Mouse (Mus musculus) thymus, postnatal 0 days (tissue): Measurements from ENCODE around the gene Gm10061. TPM values are rescaled to one million over a fixed set of nuclear protein-coding genes. Genes with fewer than 3 reads are reported as not detected.
"Not testable (repeated sequence)": the region's sequence is repeated elsewhere in the genome, so short reads cannot be mapped to it uniquely, and the experiment has no call there.

Source experiments
- DNase-seq: peaks from one replicate; pipeline ENCODE4 v3.0.0-alpha.2; 2015; ENCODE audit warnings: low spot score
- polyA plus RNA-seq: library from polyadenylated mRNA; unstranded; fragments of >200 nt; fragmentation: Nextera tagmentation; extraction: Ambion mirVana; gene quantifications from 2 replicates; pipeline ENCODE4 v1.2.1, GENCODE M21; 2015

Gene Gm10061
- not detected in 2 replicates for polyA plus RNA-seq

DNA sequence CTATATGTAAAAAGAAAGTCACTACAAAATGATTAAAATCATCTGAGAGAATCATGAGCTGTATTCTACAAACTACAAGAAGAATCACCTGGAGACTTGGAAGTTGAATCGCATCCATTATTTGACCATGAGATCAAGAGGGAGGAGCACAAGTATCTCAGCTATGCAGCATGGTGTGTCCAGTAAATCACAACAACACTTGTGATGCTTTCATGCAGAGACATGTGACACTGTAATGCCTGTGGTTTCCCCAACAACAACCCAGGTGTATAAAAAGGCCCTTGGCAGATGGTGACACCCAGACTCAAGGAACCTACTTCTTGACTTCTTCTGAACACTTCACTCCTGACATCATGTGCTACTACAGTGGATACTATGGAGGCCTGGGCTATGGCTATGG is at the start of gene Gm10061:
Gene Gm10061 (plus strand): TSS at position 301 of the 400 bp plus-strand sequence.
- no peak for DNase-seq

DNA sequence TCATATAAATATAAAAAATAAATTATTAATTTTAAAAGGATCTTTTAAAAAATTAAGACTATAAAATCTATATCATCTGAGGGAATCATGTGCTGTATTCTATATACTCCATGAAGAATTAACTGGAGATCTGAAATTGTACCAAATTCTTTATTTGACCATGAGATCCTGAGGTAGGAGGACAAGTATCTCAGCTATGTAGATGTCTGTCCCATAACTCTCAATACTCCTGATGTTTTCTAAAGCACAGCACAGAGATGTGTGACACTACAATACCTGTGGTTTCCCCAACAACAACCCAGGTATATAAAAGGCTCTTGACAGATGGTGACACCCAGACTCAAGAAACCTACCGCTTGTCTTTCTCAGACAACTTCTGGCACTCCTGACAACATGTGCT is 10.3 kb upstream of the Gm10061 start, which contains the start of gene Gm6358:
Gene Gm6358 (plus strand): TSS at position 301 of the 400 bp plus-strand sequence.
- no peak for DNase-seq

DNA sequence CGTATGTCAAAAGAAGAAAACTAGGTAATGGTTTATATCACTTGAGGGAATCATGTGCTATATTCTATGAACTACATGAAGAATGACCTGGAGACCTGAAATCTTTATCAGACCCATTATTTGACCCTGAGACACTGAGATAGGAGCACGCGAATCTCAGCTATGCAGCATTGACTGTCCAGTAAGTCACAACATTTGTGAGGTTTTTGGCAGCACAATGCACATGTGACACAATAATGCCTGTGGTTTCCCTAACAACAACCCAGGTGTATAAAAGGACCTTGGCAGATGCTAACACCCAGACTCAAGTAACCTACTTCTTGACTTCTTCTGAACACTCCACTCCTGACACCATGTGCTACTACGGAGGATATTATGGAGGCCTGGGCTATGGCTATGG is 6.8 kb downstream of the Gm10061 start, which contains the start of gene Gm9789:
Gene Gm9789 (plus strand): TSS at position 301 of the 400 bp plus-strand sequence.
- no peak for DNase-seq

DNA sequence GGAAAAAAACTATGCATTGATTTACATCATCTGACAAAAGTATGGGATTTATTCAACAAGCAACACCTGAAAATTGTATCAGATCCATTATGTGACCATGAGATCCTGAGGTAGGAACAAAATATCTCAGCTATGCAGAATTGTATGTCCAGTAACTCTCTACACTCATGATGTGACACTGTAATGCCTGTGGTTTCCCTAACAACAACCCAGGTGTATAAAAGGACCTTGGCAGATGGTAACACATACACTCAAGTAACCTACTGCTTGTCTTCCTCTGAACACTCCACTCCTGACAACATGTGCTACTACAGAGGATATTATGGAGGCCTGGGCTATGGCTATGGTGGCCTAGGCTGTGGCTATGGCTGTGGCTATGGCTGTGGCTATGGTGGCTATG is 18.3 kb downstream of the Gm10061 start, which contains the start of gene Gm7735:
Gene Gm7735 (plus strand): TSS at position 301 of the 400 bp plus-strand sequence.
- DNase-seq: not testable (repeated sequence)

DNA sequence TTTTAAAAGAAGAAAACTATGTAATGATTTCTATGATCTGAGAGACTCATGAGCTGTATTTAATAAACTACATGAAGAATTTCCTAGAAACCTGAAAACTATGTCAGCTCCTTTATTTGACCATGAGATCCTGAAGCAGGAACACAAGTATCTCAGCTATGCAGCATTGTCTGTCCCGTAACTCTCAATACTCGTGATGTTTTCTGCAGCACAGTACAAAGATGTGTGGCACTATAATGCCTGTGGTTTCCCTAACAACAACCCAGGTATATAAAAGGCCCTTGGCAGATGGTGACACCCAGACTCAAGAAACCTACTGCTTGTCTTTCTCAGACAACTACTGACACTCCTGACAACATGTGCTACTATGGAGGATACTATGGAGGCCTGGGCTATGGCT is 23.5 kb downstream of the Gm10061 start, which contains the start of gene 1110057P08Rik:
Gene 1110057P08Rik (plus strand): TSS at position 301 of the 400 bp plus-strand sequence.
- no peak for DNase-seq

DNA sequence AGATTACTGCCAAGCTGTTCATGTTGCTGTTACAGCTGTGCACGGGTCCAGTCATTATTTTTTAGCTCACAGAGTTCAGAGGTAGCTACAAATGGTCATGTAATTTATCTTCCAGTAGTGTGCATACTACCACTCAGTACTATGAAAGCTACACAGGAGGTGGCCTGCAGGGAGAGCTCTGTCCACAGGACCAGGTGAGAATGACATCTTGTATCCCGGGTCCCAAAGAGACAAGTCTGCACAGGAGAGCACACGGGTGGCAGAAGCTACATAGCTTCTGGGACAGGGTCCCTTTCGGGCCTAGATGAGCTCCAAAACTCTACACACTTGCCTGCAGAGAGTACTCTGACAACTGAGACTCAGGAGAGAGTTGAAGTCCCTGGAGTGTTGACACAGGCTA is 37.7 kb downstream of the Gm10061 start:
- no peak for DNase-seq

Other genes with a start within 250 kb of the Gm10061 start
- gene Krtap19-9b, start 218.8 kb upstream of the Gm10061 start, polyA plus RNA-seq: not detected in 2 replicates
- not detected in 2 replicates for gene Krtap16-3, start 188.2 kb upstream of the Gm10061 start, polyA plus RNA-seq
- not detected in 2 replicates for gene Krtap22-2, start 140.3 kb upstream of the Gm10061 start, polyA plus RNA-seq
- not detected in 2 replicates for gene Gm10229, start 135.8 kb upstream of the Gm10061 start, polyA plus RNA-seq
- not detected in 2 replicates for gene Krtap6-1, start 119.4 kb upstream of the Gm10061 start, polyA plus RNA-seq
- gene Gm10228, start 109.6 kb upstream of the Gm10061 start, polyA plus RNA-seq: not detected in 2 replicates
- gene Krtap6-5, start 103.2 kb upstream of the Gm10061 start, polyA plus RNA-seq: not detected in 2 replicates
- gene 1110025L11Rik, start 87.1 kb upstream of the Gm10061 start, polyA plus RNA-seq: not detected in 2 replicates
- not detected in 2 replicates for gene Krtap6-3, start 67.1 kb upstream of the Gm10061 start, polyA plus RNA-seq
- gene Gm6358, start 10.2 kb upstream of the Gm10061 start, polyA plus RNA-seq: not detected in 2 replicates
- not detected in 2 replicates for gene Gm9789, start 6.9 kb downstream of the Gm10061 start, polyA plus RNA-seq
- gene Gm7735, start 18.4 kb downstream of the Gm10061 start, polyA plus RNA-seq: not detected in 2 replicates
- not detected in 2 replicates for gene 1110057P08Rik, start 23.6 kb downstream of the Gm10061 start, polyA plus RNA-seq
- gene Krtap20-2, start 54.8 kb downstream of the Gm10061 start, polyA plus RNA-seq: not detected in 2 replicates